Mouse (Mus musculus) adrenal gland, postnatal 14 days (tissue): Measurements from ENCODE around the gene Scn1b. TPM values are rescaled to one million over a fixed set of nuclear protein-coding genes. Genes with fewer than 3 reads are reported as not detected.
A peak's percentile ranks its signal among the peaks of the same experiment; 100 is the strongest.

ENCODE experiments used
- DNase-seq: peaks from one replicate; pipeline ENCODE4 v3.0.0; 2021; ENCODE audit warnings: mixed read lengths
- total RNA-seq: library from RNA; stranded (reverse); gene quantifications from 2 replicates; pipeline ENCODE4 v1.2.3, GENCODE M21; 2021

Scn1b gene
- total RNA-seq, 1 experiment from 2014 or later = 8.6 TPM

DNA sequence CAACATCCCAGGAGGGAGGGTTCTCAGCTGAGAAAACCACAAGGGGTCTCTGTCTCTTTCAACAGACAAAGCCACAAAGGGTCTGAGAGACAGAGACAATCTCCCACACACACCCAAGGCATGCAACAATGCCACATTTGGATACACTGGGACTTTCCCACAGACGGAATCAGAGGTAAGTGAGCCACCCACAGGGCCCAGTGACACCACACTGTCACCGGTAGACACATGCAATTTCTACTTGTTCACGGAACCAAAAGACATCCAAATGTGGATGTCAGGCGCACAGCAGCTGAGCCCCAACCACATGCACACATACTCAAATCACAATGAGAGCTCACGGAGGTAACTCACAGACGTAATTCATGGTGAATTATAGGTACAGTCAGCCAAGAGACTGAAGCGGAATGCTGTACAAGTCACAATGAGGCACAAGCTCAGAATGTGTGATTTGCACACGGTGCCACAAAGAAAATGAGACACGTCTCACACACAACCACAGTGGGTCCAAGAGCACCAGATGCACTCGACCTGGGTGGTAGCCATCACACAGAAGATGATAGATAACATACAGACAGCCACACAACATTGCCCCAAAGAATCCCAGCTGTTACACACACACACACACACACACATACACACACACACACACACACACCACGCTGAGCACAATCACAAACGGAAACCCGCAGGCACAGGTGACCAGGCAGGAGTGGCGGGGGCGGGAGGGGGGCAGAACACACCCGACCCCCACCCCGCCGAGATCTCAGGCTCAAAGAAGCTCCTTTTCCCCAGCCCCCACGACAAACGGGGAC, 23.2 kb upstream of the Scn1b start:
- no peak for DNase-seq

DNA sequence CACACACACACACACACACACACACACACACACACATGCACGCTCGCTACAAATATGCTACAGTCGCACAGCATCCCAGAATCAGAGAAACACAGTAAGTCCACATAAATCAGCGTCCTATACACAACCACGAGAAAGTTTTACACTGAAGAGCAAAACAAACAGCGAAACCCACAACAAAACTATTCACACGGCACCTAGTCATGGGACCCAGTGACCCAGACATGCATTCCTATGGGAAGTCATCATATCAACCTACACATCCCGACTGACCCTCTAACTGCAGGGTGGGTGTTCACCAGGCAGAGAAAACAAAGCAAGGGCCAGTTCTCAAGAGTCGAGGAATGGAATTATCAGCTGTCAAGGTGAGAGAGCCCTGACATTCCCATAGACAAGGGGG, 22.5 kb upstream of the Scn1b start:
- no peak for DNase-seq

DNA sequence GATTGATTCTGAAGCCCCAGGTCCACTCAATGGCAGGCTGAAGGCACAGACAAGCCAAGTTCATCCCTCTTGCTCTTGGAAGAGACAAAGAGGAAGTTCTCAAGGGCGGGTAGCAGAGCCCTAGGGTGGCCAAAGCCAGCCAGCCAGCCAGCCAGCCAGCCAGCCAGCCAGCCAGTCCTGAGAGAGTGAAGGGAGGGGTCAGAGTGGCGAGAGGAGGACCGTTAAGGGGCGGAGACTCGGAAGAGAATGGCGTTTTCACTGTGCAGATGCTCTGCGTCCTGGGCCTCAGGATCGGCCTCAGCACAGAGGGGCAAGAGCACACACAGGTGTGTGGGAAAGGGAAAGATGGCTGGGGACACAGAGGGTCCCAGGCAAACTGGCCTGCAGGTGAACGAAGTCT, 22.0 kb upstream of the Scn1b start:
- peak; percentile 81 for DNase-seq

DNA sequence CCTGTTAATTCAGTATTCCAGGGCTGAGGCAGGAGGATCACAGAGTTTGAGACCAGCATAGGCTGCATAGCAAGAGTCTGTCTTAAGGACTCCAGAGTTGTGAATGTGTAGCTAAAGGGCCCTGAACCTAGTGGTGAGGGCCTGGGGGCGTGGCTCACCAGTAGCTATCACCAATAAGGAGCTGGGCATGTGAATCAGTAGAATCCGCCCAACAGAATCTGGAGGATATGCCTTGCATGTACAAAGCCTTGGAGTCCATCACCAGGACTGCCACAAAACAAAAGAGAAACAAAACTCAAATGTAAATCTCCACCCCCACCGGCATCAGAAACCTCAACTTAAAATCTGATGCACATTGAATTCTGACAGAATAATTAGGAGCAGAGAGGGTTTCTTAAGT, 21.3 kb upstream of the Scn1b start:
- peak; percentile 59 for DNase-seq

DNA sequence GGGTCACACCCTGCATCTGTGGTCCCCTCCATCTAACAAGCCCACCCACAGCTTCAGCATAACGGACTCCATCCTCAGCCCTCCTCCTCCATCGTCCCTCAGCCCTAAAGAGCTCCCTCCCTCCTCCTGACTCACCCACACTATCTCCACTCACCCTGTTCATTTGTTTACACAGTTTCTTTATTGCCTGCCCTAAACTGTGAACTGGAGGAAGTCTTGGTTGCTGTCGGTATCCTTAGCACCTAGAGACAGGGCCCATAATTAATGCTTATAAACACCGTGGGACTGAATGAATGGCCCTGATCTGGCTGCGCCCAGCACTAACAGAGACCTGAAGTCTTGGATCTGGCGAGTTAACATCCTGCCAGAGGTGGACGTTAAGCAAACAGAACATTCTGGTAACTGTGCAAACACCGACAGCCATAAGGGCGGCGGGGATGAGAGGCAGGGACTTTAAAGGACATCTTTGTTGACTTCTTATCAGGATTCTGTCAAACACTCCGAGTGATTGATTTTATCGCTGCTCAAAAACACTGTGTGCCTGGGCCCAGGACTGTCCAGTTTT, 18.9 kb upstream of the Scn1b start:
- DNase-seq = no peak

DNA sequence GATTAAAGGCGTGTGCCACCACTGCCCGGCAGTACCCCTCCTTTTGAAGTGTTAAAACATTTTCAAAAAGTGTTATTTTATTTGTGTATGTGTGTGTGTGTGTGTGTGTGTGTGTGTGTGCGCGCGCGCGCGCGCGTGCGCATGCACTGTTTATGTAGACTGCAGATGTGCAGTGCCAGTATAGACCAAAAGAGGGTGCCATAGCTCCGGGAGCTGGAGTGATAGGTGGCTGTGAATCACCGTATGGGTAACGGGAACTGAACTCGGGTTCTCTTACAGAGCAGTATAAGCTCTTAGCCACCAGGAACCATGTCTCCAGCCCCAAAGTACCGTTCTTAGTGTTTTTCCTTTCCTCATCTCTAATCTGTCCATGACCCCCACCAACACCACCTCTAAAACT, 18.1 kb upstream of the Scn1b start:
- no peak for DNase-seq

DNA sequence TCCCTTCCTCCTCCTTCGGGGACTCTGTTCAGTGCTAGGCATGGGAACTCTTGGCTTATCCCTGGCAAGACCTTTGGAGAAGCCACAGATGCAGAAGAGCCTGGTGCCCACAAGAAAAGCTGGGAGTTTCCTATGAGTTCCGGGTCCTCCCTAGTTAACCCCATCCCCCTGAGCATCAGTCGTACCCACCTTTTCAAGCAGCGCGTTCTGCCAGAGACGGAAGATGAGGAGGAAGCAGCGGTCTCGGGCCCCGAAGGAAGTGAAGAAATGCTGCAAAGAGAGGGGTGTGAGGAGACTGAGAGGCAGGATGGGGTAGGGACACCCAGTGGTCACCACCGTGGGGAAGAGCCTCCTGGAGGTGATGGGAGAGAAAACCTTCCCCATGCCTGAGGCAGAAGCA, 14.1 kb upstream of the Scn1b start:
- DNase-seq = no peak

DNA sequence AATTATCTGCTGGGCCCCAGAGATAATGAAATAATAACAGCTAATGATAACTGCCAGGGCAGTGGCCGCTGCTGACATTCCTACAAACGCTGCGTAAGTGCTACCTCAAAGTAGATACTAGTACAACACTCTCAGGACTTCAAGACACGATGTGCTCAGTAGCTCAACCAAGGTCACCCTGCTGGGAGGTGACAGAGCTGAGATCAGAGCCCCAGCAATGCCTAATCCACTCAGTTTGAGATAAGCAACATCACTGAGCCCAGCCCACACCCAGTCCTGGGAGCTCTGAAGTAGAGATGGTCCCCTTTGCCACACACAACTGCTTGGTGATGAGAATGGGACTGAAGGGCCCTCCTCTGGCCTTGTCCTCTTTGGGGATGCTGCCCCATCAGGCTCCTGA, 13.5 kb upstream of the Scn1b start:
- no peak for DNase-seq

DNA sequence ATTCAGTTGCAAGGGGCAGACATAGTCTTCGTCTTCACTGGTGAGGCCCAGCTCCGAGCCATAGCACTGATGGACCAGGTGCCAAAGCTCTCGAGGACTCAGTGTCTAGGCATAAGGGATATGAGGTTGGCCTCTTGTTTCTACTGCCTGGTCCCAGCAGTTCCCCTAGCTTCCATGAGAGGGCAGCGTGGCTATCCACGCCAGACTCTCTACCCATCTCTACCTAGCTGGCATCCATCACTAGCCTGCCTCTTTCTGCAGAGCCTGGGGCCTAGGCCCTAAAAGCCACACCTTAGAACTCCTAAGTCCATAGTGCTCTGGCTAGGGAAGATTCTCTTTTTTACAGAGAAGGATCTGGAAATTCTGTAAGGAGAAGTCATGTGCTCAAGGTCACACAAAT, 13.0 kb upstream of the Scn1b start:
- DNase-seq = peak; percentile 81

DNA sequence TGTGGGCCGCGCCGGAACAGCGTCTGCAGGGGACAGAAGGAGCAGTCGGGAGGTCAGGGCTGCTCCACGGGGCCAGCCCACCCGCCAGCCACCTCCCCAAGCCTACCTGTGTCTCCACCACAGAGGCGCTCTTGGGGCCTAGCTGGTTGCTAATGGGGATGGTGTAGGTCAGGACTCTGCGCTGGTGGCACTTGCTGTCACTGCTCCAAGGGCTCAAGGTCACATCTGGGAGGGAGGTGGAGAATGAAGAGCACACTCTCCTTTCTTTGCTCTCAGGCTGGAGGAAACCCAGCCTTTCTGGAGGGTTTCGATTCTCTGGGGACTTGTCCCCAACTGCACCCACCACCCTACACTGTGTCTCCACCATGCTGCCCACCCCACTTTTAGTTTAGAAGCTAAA, 8.9 kb upstream of the Scn1b start:
- peak; percentile 69 for DNase-seq

DNA sequence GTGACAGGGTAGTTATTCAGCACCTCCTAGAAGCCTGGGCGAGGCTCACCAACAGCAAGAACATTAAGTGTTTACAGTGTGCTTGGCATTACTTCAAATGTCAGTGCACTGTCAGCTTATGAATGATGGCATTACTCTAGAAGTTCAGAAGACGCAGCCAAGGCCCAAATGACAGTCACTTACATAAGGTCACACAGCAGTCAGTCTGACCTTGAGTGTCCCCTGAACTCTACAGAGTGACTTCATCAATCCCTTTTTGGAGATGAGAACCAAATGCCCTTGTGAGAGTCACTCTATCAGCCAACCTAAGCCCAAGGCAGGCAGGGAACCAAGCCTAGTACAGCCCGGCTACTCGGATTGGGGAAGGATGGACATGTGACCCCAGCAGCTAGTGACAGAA, 5.1 kb upstream of the Scn1b start:
- peak; percentile 62 for DNase-seq

DNA sequence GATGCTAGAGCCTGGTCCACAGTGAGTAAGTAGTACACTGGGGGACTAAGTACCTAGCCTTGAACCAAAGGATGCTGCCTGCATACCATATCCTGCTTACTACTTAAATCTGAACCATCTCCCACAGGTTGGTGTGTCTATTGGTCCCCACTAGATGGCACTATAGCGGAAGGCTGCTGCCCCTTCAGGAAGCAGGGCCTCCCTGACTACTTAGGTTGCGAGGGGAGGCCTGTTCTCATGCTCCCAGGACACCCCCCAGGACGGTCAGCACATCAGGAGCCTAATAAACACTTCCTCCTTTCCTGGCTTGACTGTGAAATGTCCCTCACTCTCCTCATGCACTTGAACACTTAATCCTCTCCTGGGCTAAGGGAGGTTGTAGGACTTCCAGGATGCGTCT, 4.0 kb upstream of the Scn1b start:
- DNase-seq = peak; percentile 76

DNA sequence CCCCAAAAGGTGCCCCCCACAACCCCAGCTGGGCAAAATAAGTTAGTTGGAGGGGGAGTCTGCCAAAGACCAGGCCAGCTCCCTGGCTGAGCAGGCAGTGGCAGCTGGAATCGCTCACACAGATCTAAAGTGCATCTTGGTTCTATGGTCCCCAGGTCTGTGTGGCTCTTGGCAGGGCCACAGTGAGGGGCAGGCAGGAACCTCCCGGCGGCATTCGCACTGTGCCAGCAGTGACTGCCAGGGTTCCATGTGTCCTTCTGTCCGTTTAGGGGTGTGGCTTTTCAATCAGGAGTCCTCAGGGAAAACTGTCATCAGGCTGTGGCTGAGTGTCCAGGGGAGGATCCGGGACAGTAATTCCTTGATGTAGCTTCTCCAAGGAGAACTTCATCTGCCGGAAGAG, 3.4 kb upstream of the Scn1b start:
- no peak for DNase-seq

DNA sequence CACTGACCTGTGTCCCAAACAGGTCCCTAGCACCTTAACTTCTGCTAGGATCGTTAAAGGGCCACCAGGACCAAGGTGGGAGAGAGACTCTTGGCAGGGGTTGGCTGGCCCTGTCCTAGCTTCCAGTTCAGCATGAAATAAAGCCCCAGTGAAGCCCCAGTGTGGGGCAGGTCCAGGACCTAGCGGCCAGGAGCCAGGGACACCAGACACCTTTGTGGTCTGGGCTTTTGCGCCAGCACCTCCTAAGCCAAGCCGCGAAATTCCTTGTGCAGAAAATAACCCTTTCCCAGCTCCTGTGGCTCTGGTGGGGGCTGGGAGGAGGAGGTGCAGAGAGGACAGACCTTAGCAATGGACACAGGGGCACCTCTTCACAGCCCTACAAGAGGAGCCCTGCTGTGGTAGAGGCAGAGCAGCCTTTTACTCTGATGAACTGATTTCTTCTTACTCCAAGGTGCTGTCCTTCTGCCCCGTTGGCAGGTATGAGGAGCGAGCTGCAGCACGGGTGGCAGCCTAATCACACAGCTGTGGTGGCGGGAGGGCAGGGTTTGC, 1.4 kb upstream of the Scn1b start:
- no peak for DNase-seq

DNA sequence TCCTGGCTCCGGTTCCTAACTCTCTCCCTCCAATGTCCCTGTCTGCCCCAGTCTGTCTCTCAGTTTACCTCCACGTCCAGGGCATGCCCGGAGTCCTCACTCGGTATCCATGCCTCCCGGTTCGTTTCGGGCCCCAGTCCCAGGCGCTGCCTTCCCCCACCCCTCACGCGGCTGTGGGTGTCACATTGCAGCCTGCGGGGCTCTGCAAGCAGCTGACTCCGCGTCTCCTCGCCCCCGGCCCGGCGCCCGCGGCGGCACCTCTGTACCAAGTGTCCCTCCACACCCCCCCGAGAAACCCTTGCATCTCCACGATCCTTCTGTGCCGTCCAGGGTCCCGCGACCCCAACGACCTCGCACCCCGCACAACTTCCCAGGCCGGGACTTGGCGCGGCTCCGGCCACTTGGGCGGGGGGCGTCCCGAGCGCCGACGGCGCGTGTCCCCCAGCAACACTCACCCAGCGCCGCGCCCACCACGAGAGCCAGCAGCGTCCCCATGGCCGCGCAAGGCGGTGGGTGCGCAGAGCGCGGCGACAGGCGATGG, 522 bp downstream of the Scn1b start:
- DNase-seq = no peak

DNA sequence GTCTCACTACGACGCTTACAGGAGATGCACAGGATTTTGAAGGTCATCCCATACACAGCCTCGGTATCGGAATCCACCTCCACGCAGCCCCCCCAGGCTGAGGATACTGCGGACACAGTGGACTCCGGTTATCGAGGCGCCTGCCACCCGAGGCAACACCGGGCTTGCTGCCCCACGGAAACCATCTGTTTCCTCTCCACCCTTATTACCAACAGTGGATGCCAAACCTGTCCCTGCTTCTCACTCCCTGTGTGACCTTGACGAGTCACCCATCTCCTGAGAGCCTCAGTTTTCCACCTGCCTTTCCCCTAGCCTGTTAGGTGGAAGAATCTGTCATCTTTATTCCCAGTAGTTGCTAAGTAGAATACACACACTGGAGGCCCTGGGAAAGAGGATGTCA, 1.7 kb downstream of the Scn1b start:
- DNase-seq = no peak

DNA sequence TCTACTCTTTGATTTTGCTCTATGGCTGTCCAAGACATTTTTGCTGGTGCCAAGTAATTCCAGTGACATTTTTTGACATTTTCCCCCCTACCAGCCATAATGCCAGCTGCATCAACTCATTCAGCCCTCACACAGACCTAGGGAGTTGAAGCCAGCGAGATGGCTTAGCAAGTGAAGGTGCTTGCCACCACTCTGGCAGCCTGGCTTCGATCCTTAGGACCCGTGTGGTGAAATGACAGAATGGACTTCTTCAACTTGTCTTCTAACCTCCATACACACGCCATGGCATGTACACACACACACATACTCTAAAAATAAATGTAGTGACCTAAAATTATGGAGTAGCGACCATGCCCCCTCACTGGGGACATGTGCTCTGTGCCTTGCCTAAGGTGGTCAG, 2.4 kb downstream of the Scn1b start:
- no peak for DNase-seq

DNA sequence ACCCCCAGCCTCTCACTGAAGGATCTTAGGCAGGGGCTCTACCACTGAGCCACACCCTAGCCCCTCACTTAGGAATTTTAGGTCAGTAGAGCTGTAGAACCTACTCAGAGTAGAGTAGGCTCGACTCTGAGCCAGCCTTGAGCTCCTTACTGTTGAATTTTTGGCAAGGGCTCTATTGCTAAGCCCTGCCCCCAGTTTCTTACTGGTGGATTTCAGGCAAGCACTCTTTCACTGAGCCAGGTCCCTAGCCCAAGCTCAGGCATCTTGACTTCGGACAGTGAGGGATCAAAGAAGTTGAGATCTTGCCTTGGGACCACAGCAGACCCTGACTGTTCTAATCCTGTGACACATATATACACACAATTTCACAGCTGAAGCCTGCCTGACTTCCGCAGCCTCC, 3.1 kb downstream of the Scn1b start:
- DNase-seq = no peak

DNA sequence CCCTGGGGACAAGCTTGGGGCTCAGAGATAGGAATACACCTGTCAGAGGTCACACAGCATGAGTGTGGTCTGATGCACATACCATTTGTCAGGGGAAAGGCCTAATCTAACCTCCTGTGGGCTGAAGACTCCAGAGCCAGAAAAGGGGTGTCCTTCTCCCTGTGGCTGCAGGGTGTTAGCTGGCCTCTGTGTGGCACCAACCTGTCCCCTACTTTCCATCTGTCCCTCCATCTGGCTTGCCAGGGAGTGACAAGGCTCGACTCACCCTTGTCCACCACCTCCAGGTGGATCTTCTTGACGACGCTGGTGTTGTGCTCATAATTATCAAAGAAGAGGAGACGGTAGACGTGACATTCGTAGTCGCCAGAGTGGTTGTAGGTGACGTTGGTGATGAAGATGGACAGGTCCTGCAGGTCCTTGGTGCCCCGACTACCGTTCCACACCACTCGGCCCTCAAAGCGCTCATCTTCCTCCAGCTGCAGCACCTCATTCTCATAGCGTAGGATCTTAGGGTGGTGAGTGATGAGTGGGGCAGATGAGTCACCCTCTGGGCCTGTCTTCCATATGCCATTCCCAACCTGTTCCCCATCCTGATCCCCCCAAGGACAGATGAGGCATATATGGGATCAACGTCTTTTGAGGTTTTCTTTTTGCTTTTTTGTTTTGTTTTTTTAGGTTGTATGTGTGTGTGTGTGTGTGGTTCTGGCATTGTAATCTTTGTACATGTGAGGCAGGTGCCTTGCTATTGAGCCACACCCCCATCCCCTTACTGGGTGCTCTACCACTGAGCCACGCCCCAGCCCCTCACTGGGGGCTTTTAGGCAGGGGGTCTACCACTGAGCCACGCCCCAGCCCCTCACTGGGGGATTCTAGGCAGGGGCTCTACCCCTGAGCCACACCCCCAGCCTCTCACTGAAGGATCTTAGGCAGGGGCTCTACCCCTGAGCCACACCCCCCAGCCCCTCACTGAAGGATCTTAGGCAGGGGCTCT, 3.9 kb downstream of the Scn1b start:
- no peak for DNase-seq

DNA sequence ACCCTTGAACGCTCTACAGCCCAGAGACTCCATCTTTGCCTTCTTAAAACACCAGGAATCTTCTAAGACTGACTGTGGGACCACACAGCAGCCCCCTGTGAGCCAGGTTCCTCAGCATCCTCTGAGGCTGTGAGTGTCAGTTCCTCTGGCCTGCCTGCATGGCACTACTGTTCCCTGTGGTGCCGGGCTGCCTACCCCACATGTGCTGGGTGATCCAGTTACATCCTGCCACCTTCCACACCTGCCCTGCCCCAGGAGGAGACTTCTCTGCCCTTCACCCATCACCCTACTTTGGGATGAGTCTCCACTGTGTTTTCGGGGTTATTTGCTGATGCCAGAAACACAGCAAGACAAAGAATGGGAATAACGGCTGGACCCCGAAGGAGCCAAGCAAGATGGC, 7.2 kb downstream of the Scn1b start:
- no peak for DNase-seq

DNA sequence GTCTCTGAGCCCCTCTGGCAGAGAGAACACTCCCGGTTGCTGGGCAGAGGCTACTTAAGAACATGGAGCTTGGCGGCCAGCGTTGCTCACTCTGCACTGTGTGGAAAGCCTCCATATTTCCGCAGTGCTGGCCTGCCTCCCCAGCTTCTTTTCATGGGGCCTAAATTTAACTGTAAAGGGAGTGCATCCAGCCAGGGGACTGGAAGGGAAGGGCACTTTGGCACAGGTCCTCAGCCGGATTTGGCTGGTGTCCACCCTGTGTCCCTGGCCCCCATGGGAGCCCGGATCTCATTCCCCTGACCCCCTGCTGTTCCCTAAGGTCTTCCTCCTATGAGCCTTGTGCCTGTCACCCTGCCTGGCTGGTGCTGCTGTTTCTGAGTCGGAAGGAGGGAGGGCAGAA, 8.3 kb downstream of the Scn1b start:
- DNase-seq = peak; percentile 49

DNA sequence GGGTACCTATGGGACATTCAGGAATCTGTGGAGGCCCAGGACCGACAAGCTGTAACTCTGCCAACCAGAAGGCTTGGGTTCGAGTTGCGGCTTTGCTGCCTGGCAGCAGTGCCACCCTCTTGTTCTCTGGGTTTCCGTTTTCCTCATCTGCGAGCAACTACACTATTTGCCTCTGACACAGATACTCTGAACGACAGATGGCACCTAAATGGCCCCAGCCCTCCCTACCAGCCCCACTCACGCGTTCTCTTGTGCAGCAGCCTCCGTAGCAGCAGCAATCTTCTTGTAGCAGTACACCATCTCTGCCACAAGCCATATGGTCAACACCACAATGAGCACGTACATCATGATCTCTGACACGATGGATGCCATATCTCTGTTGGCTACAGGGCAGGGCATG, 9.3 kb downstream of the Scn1b start:
- no peak for DNase-seq

DNA sequence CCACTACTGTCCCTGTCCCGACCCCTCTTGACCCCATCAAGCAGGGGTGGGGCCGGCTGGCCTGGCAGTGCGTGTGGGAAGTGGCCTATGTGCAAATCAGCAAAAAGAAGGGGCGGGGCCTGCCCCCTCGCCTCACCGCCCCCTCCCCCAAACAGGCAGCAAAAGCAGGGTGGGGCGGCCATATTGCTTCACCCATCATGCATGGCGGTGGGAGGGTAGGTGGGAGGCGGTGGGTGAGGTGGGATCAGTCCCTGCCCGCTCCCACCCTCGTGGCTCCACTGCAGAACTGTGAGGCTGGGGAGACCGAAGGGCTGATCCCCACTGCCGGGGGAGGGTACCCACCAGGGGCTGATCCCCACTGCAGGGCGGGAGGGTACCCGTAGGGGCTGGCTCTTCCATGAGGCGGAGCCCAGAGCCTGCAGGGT, 10.1 kb downstream of the Scn1b start:
- DNase-seq = no peak
